Mouse (Mus musculus) left cerebral cortex, adult 8-10 months (tissue): ENCODE measurements at regions not wholly inside any gene's neighbourhood (a gene's known extent, or its start where the extent isn't known, plus 50 kb on each side); places are given as distances from the start of the nearest gene placed in this dataset.
A peak's percentile ranks its signal among the peaks of the same experiment; 100 is the strongest.

Experiments used
- DNase-seq, 2 experiments: peaks; one replicate each; pipeline ENCODE4 v3.0.0; 2022; ENCODE audit warnings: low spot score in 2 of 2

DNA sequence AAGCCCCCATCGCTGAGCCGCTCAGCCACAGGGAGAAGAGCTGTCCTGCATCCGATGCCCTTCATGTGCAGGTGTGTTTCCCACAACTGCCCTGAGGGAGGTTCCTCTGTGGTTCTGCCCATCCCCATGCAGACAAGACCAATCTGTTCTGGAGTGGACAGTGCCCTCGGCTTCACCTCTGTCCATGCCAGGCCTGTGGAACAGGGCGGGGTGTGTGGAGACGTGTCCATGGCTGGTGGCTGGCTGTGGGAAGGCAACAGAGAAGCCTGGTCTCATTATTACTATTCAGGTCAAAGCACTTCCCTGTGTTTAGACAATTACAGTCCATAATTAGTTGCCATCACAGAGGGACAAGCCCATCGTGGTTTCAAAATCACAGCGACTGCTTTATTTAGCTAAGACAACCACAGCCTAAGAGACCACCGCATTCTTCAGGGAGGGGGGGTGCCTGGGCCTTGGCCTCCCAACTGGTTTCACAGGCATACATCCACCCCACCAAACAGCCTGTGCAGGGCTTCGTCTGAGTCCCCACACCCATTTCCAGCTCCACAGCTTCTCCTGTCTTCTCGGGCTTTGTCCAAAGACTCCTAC, 97.7 kb downstream of the Rplp1 start:
- DNase-seq, result no peak

DNA sequence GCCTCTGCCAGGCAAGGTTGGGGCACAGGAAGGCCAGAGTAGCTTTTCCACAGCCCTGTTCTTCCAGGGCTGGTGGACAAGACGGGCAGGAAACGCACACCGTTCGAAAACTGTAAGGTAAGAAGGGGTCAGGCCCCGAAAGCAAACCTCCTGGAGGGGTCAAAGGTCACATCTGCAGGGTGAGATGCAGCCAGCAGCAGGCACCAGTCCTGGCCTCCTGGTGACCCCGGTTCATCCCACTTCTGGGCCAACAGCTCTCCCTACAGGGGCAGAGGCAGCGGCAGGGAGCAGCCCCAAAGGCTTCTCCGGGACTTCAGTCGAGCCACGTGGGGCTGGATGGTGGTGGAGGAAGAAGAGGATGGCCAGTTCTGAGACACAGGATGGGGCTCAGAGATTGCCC, 98.3 kb downstream of the Rplp1 start:
- DNase-seq, result no peak

DNA sequence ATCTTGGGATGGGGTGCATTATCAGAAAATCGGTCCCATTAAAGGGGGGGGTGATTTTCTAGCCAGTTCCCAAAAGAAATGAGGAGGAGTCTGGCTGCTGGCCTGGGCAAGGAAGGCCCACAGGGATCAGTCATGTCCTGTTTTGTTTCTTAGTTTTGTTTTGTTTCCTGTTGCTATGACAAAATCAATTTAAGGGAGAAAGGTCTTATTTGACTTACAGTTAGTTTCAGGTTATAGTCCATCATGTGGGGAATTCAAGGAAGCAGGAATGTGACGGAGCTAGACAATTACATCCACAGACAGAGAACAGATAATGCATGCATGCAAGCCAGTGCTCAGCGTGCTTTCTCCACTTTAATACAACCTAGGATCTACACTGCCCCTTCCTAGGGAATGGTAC, 101.1 kb downstream of the Rplp1 start:
- no peak for DNase-seq

DNA sequence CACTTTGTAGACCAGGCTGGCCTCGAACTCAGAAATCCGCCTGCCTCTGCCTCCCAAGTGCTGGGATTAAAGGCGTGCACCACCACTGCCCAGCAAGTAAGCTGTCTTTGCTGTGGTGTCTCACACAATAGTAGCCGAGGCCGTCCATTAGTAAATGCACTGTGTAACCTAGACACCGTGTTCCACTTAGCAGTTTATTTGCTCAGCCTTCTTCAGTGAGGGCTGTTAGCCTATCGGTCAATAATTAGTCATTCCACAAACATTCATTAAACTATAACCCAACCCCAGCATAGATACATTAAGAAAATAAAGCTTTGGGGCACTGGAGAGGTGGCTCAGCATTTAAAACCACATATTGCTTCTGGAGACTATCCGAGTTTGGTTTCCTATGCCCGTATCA, 102.0 kb downstream of the Rplp1 start:
- DNase-seq, result no peak

DNA sequence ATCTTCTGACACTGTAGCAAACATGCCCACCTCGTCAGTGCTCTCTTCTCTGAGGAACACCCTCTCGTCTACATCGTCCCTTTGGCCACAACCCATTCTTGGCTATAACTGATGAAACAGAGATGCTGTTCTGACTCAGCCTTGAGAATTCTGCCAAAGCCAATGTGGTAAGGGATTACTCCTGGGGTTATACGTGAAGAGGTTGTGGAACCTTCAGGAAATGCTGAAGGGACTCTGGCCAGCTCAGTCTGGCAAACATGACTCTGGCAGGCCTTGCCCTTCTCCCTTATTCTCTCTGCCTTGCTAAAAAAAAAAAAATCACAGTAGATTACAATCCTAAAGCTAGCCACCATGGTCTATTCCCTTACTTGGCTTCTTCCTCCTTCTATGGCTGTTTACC, 103.9 kb downstream of the Rplp1 start:
- no peak for DNase-seq

DNA sequence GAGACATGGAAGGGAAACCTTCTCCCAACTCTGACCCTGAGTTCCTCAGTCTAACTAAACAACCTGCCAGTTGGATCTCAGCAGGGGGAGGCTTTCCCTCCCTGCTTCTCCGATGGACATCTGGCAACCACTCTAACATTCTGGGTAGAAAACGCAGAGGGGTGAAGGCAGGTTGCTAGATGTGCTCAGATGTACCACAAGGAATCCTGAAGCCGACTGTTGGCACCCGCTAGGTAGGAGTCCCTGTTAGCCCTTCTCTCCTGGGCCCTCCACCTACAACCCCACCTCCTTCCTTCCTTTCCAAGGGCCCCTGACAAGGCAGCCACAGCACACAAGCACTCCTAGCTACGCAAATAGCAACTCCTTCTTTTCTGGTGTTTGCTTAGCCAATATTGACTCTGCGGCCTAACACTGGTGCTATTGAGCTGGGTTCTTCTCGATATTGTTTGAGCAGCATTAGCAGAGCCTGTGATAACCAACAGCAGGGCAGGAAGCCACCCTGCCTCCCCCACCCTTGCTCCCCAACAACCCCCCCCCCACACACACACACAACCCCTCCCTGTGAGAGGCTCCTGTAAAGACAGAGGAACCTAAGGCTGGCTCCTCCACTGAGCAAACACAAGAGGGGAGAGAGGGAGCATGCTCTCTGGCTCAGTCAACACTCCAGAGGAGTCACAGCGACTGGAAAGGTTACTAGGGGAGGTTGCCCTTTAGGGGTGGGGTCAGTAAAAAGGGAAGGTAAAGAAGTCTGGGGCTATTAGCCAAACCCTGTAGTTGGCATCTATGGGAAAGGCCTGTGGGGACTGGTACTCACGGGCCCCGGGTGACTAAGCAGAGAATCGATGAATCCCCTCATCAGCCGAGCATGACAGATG, 105.8 kb downstream of the Rplp1 start:
- no peak for DNase-seq

DNA sequence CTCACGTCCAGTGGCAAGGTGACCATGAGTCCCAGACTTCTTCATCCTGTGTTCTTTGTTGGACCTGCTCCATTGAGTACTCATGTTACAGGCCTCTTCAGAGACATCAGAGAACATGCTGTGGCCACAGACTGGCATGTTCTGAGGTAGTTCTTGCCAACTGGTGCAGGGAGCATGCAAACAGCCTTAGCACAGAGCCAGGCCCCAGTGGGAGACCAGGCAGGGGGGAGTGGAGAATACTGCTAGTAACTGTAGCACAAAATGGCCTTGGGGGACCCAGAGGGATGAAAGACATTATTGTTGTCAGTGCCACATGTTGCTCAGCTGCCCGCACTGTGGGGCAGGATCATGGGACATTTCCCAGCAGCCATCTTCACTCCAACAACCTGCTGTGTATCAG, 108.4 kb downstream of the Rplp1 start:
- no peak for DNase-seq

DNA sequence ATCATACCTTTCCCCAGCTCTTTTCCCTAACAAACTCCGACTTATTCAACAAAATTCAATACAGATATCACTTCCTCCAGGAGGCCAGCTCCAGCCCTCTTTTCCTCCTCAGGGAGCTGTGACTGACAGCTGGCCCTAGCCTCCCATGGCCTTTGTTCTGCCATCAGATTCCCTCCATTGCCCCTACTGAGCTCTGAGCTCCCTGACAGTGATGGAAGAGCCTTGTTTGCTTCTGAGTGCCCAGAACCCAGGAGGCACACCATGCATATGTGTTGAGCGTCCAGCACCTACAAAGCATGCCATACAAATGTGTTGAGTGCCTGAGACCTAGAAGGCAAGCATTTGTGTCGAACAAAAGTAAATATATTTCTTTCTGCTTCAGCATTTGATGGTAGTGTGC, 110.8 kb downstream of the Rplp1 start:
- DNase-seq, result no peak

DNA sequence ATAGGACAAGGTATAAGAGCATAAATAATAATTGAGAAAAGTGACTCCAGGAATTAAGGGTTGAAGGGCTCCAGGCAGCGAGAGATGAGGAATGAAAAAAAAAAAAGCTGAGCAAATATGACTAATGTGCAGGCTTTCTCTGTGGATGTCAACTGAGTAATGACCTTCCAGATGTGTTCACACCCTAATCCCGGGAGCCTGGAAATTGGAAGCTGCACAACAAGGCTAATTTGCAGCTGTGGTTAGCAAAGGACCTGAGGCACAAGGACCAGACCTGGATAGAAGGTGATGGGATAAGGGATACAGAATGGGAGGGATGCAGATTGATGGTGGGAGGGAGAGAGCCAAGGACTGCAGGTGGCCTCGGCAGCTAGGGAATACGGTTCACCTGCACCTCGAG, 111.6 kb downstream of the Rplp1 start:
- DNase-seq, result no peak

DNA sequence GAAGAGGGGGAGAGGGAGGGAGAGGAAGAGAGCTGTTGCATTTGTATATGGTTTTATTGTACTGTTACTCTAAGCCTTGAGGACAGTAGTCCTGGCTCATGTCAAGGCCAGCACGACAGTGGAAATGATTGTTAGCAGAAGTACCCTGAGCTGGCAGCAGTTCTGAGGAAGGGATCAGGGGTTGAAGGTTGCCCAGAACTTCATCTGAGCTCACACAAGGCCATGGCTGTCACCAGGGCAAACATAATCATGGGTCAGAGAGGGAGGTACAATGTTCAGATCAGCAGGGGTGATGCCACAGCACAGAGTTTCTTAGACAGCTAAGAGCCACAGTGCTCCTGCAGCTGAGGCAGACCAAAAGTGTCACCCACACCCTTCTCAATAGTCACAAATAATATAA, 114.8 kb downstream of the Rplp1 start:
- DNase-seq, result no peak

DNA sequence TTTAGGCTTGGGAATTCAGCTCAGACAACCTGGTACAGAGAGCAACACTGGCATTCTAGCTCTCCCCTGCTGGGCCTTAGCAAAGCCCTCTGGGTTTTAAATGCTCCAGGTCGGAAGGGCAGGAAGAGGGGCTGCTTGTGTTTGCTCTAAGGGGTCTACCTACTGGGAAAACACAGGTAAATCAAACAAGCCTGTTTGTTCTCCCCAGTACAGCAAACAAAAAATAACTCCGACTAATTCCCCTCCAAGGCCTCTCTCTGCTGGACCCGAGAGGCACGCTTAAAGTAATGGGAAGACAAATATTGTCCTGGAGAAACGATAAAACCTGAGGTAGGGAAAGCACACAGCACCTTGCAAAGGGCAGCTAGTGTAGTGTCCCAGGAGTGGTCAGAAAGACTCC, 118.4 kb downstream of the Rplp1 start:
- no peak for DNase-seq

DNA sequence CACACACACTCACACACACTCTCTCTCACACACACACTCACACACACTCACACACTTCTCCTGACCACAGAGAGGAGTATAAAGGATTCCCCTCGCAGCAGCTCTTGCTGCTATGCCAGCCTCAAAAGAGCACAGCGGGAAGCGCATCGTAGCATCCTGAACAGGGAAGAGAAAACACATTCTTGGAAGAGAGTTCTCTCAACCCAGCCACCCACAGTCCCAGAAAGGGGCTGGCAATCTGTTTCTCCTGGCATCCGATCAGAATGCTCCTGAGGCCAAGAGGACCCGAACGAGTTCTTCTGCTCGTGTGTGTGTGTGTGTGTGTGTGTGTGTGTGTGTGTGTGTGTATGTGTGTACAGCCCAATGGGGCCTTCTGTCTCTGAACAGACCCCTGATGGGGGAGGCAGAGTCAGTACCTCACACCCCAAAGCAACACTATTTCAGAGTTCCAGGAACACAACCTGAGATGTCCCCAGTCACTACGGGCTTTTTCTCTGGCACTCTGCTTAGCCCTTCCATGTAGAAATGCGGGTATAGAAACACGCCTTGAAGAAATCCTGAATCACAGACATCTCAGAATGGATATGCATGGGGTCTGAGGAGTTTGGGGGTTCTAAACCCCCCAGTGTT, 122.8 kb downstream of the Rplp1 start:
- peak; percentile 32 to 68 for DNase-seq

DNA sequence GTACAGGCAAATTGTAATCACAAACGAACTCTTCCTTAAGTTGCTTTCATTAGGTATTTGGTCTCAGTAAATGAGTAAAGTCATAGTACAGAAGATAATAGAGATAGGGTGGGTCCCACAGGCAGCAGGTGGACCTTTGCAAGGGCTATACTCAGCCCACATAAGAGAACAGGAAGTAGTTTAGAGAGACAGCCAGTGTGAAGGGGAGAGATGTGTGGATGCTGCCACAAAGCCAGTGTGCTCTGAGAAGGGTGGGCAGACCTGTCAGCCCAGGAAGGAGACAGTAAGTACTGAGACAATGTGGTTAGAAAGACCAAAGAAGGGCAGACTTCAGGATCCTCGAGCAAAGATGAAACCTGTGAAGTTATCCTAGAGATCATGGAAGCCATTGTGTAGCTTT, 123.5 kb downstream of the Rplp1 start:
- DNase-seq, result no peak

DNA sequence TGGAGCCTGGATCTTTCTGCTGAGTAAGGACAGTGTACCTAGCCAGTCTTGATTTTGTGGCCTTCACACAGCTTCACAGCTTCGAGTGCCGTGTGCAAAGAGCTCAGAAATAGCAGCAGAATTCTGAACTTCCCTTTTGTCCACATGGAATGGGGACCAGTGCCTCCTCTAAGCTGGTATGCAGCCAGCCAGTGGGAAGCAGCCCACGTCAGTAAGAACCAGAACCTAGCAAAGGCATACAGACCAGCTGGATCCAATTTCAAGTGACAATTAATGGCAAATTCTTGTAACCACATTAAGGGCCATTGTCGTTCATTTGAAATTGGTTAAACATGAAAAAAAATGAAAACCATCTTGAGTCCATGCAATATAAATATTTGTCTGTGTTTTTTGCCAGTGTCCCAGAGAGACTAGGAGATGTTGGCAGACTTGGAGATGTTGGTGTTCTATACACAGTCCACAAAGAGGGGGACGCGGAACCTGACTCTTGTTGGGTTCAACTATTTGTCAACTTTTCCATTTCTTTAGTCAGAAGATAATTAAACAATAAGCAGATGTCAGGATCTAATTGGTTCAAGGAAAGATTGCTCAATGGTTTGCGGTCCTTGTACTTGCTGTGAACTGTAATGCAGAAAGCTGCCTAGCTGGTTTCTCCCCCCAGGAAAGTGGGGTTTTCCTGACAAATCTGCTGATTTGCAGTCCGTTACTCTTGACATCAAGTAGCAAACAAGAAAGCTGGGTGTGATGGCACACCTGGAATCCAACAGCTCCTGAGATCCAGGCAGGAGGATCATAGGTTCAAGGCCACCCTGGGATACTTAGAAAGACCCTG, 125.1 kb downstream of the Rplp1 start:
- peak in 1 of 2 experiments; percentile 18 for DNase-seq

DNA sequence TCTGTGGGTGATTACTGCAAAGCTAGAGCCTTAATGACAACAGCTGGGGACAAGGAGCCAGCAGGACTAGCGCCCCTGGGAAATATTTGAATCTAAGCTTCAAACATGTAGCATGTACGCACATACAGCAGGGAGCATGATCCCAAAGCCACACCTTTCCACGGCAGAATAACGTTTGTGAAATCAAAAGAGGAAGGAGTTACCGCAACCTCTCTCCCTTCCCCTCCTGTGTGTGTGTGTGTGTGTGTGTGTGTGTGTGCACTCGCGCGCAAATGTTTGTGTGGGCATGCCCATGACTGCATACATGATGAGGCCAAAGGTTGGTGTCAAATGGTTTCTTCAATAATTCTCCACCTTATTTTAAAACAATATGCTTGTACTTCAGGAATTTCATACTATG, 132.9 kb downstream of the Rplp1 start:
- DNase-seq, result no peak

DNA sequence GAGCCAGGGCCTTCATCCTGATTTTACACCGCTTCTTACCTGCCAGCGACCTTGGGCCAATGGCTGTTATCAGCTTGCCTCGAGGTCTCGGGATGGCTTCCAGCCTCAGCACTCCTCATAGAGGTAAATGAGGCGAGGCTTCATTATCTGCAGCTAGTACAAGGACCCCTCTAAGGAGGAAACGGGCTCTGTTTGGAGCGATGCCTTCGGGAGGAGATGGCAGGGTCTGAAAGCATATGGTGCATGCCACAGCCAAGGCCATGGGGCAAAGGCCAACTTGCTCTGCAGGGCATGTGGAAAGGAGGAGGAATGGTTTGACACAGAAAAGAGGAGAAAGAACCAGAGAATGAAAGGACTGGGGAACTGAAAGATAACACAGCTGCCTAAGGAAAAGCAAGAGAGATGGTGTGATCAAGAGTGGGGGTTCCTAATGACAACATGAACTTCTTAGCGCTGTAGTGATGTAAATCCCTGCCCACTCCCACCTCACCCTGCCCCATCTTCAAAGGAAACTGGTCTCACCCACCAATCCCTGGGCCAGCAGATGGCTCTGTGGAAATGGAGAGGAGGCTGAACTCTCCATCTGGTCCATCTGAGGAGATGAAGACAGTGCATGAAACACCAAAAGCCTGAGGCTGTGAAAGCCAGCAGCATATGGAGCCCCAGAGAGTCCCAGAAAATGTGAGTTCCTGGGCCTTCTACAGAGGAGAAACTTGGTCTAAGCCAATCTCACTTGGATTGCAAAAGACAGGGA, 134.0 kb downstream of the Rplp1 start:
- peak in 1 of 2 experiments; percentile 55 for DNase-seq

DNA sequence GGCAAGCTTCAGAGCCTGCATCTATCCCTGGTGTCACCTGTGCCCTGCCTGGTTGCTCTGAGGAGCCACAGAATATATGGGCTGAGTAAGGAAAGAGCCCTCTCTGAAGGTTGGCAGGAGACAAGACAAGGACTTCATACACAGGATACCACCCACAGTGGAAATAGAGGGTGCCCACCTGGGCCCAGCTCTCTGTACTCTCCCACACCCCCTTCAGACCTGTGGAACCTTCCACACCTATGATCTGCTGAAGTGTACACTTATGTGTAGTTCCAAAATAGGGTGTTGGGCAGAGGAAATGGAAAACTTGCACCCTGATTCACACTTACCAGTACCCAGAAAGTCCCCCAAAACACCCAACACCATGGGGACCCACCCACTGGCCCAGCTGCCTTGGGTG, 135.2 kb downstream of the Rplp1 start:
- no peak for DNase-seq

DNA sequence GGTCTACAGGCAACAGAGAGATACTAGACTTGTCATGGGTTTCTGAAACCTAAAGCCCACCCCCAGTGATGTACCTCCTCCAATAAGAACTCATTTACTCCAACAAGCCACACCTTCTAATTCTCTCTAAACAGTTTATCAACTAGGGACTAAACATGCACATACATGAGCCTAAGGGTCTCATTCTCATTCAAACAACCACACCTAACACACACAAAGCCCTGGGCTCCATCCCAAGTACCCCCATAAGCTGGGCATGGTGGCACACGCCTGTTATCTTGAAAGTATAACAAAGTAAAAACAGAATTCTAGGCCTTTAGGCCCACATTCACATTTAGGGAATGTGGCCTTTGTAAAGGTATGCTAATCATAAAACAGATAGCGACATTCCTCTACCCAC, 137.9 kb downstream of the Rplp1 start:
- DNase-seq, result no peak

DNA sequence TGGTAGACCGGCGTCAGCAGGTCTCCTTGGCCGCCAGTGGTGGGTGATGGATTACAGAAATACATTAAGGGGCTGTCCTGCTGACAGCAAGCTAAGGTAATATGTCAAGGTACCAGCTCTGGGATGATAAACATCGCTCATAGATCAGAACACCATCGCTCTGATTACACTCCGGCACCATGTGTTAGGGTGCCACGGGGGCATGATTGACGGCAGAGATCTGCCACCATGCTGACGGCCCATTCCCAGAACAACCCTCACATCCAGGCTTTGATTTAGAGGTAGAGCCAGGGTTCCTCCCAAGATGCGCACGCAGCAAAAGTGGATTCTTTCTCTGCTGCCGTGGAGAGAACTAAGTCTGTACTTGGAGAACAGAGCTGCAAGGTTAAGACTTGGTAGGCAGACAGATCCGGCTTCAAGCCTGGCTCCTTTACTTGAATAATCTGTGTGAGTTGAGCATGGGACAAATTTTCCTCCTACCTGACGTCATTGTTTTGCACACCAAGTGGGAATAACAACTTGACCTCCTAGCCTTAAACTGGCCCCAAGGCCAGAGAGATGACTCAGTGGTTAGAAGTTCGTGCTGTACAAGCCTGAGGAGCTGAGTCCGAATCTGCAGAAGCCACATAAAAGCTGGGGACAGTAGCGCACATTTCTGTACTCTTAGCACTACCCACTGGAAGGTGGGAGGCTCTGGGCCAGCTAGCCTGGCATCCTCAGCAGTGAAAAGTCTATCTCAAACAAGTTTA, 144.0 kb downstream of the Rplp1 start:
- no peak for DNase-seq

DNA sequence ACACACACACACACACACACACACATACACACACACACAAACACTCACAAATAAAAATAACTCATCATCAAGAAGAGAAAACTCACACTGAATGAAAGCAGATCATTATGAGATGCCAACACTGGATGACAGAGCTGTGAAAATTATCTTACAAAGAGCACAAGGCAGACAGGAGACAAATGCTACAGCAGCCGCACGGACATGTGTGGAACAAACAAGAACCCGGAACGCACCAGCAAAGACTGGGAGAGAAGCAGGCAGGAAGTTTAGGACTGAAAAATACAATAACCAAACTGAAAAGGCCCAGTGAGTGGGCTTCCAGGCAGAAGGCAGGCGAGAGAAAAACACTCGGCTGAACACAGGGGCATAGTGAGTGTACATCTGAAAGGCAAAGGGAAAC, 148.2 kb downstream of the Rplp1 start:
- DNase-seq, result no peak
